Mouse (Mus musculus) CD4-positive, CD25-positive, alpha-beta regulatory T cell, adult 4 months (primary cell): ENCODE results near the gene Thap8. TPM values are rescaled to one million over a fixed set of nuclear protein-coding genes. Genes with fewer than 3 reads are reported as not detected.
A peak's percentile ranks its signal among the peaks of the same experiment; 100 is the strongest.

Source experiments
- ATAC-seq: one replicate; pipeline ENCODE4 v1.8.0; 2017
- polyA plus RNA-seq, 2 experiments: library from polyadenylated mRNA; unstranded; fragments of 100-300 nt; shearing (Covaris generic); gene quantifications; one replicate each; pipeline ENCODE4 v1.2.1; 2017

Gene Thap8
- polyA plus RNA-seq, 2 experiments from 2014 or later = 1.6 TPM; not detected in 1

DNA sequence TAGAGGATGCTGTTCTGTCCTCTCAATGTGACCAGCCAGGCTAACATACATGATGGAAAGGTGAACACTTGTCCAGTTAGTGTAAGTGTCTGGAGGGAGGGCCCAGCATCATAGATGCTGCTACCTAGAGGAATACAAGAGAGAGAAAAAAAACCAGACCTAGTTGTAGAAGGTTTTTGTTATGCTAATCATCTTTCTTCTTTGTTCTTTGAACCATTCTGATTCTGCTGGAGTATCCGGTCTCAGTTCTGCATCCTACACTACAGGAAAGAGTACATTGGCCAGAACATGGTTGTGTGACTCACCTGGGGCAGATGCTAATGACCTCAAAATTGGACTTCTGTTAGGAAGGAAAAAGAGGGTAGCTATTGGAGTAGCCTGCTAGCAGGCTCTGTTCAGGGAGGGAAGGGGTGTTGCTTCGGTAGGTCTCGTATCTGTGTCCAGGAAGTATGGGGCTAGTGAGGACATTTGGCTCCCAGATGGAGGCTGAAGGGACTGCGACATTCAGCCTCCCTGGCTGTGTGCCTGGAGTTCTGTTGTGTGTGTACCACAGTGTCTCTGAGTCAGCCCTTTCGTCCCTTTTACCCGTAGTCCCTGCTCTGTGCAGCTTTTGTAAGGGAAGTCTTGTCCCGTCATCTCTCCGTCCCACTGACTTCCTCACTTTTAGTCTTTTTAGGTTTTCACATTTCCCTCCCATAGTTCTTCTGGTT lies 7.0 kb downstream of the Thap8 start:
- no peak for ATAC-seq

DNA sequence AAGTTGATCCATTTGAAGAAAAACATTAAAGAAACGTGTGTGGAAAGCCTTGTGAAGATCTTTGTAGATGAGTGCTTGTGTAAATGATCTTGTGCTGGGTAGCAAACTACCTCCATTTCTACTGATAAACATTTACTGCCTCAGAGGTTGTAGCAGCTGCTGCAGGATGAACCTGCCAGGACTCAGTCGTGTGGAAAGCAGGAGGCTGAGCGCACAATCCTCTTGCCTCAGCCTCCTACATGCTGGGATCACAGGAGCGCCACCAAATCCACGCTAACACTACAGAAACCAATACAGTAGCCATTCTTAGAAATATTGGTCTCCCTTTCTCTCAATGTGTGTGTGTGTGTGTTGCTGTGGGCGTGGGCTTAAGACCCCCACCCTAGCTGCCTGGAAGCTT lies 8.2 kb downstream of the Thap8 start:
- no peak for ATAC-seq

DNA sequence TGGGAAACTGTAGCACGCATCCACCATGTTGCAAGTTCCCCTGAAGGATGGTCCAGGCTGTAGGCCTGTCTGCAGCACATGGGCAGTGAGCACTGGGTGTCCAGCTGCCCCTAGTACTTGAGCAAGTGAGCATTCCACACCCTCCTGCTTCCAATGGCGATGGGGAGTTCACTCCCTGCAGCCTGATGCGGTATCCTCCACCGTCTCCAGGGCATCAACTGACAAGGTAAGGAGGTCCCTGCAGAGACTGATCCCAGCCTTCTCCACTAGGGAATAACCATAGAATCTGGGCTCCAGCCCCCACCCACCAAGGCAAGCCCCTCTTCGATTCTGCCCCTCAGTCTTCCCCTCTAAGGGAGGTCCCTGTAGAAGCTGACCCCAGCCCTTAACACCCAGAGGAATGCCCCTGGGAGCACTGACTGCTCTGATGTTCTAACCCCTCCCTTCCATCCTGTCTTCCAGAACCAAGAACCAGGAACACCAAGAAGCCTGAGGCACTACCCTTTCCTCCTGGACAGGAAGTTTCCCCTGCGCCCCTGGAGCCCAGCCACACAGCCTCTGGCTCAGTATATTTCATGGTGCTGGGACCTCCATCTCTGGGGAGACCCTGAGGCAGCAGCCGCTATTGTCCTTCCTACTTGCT lies 9.3 kb downstream of the Thap8 start:
- ATAC-seq = no peak

DNA sequence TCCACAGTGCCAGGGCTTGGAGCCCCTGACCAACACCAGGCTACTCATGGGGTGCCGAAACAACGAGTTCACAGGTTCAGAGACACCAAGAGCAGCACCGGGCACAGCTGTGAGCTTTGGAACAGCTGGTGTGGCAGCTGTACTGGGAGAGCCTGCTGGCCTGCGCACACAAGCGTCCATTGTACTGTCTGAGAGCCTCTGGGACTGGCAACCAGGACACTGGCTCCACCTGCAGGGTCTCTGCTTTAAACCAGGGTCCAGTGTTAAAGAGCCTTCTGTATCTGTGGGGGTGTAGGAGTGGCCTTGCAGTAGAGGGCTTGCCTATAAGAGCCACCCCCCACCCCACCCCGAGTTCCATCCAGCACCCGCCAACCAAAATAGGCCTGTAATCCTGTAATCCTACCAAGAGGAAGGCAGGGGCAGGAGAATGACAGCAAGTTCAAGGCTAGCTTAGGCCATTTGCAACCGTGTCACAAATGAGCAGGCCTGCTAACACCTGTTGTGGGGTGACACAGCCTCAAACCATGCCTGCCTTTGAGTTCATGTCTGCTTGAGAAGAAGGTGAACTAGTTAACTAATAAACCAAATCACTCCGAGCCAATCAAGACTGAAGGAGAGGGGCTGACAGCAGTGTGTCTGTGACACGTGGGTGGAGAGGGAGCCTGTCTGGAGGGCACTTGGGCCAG lies 10.0 kb downstream of the Thap8 start:
- ATAC-seq = no peak

DNA sequence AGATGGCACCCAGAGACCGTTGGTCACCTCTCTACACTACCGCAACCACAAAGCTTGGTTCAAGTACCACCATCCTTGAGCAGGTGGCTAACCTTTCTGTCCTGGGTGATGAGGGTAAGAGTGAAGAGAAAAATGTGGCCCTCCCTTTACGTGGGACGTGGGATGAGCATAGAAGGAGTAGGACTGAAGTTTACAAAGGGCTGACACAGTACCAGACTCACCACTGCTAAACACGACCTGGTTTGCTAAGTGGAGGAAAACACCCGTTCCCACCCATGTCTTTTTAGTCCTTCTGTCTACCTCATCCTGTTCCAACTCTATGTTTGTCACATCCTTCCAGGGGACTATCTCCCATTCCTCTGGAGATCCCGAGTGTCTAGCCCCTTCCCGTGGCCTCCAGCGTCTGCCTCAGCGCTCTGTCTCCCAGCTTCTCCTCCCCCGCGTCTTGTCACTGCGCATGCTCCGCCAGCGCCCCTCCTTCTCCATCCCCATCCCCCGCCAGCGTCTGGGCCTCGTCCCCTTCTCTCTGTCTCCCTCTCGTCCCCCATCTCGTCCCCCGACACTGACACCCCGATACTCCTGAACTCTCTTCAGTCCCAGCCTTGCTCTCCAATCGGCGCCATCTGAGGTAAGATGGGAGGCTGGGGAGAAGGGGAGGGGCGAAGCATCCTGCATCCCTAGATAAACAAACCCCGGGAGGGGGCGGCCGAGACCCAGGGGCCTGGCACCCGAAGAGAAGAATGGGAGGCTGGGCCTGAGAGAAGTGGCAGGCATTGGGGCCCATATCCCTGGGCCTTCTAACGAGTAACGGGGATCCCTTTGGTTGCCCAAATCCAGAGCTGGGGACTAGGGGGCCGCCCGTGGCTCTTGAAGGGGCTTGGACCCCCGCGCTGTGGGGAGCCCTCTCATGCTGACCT lies 11.6 kb downstream of the Thap8 start, which contains the start of gene Clip3:
Clip3 (plus strand) TSS at position 514 of the 917 bp plus-strand sequence.
- no peak for ATAC-seq

DNA sequence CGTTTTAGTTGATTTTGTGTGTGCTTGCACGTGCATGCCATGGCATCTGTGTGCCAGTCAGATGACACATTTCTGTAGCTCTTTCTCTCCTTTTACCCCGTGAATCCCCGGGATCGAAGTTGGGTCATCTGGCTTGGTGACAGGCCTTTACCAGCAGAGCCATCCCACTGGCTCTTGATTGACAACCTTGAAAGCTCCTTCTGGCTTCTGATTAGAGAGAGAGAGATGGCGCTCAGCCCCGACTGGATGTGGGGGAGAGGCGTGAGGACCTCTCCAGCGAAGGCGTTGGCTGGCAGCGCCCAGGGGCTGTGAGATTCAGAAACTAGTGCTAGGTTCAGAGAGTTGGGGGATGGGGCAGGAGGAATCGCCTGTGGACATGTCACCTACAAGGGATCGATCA lies 13.9 kb downstream of the Thap8 start:
- no peak for ATAC-seq

DNA sequence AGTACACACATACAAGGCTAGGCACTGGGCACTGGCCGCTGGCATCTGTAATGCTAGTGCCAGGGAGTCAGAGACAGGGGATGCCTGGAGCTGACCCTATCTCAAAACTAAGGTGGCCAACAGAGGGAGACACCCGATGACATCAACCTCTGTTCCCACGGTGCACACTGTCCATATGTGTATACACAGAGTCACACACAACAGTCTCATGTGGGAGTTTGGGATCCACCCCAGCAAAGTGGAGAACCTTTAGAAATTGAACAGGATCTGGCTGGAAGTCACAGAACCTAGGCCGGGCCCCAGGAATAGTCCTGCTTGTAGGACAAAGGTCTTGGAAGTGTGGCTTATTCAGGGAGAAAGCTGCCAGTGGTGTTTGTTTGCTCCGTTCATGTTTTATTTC lies 14.4 kb downstream of the Thap8 start:
- ATAC-seq = no peak

DNA sequence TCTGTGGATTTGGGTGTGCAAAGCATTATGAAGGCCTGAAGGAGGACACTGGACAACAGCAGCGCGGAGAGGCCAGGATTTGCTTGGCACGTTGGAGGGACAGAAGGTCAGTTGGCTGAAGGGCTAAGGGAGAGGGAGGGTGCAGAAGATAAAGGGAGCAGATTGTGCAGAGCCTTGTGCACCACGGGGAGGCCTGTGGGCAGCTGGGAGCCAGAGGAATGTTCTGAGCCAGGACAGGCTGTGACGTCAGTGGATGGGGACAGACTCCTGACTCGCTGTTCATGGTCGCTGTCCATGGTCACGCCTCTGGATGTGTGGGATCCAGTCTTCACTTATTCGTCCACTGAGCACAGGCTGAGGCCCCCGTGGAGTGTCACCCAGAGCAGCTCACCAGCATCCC lies 15.2 kb downstream of the Thap8 start:
- no peak for ATAC-seq

DNA sequence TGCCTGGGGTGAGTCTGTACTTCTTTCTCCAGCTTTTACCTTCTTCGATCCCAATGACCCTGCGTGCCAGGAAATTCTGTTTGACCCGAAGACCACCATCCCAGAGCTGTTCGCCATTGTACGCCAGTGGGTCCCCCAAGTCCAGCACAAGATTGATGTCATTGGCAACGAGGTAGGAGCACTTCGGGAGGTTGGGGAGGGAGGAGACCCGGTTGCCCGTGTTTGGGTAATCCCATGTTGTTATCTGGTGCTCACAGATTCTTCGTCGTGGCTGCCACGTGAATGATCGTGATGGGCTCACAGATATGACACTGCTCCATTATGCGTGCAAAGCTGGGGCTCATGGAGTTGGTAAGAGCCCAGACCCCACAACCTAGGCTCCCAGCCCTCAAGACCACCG lies 16.9 kb downstream of the Thap8 start:
- no peak for ATAC-seq

DNA sequence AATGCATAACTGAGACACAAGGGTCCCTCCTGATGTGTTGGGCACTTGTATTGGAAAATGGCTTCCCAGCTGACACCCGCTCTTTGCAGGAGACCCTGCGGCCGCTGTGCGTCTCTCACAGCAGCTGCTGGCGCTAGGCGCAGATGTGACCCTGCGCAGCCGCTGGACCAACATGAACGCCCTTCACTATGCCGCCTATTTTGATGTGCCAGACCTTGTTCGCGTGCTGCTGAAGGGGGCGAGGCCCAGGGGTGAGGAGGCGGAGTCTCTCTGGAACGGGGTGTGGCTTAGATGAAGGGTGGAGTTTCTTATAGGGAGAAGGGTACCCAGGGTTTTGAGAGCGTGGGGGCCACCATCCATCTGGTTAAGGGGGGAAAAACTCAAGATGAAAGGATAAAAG lies 17.4 kb downstream of the Thap8 start:
- ATAC-seq = no peak

DNA sequence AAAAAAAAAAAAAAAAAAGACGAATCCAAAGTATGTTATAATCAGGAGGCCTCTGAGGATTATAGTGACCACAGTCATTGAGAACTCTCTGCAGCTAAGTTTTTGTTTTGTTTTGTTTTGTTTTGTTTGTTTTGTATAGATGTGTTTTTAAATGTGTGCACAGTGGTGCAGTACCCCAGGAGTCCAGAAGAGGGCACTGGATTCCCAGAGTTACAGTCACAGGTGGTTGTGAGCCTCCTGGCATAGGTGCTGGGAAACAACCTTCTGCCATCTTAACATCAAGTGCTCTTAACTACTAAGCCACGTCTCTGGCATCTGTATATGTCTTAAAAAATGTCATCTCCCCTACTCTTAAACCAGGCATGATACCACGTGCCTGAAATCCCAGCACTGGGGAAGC lies 21.0 kb downstream of the Thap8 start:
- ATAC-seq = peak; percentile 53

DNA sequence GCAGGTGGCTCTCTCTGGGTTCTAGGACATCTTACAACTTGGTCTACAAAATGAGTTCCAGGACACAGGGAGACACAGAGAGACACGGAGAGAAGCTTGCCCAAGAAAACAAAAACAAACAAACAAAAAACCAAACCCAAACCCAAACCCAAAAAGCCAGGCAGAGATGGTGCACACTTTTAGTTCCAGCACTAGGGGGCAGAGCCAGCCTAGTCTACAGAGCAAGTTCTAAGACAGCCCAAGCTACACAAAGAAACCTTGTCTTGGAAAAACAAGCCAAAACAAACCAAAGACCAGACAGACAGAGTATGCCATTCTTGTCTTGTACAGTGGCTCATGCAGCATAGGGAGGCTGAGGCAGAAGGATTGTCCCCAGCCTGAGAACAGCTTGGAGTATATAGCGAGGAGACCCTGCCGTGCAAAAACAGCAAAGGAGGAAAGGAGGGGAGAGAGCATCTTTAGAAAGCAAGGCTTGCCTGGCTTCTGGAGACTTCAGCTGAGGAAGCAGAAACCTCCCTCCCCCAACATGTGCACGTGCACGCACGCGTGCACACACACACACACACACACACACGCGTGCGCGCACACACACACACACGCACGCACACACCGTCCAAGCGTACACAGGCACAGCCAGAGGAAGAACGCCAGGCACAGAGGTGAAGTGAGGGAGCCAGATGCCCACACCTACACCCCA lies 26.3 kb downstream of the Thap8 start:
- no peak for ATAC-seq

DNA sequence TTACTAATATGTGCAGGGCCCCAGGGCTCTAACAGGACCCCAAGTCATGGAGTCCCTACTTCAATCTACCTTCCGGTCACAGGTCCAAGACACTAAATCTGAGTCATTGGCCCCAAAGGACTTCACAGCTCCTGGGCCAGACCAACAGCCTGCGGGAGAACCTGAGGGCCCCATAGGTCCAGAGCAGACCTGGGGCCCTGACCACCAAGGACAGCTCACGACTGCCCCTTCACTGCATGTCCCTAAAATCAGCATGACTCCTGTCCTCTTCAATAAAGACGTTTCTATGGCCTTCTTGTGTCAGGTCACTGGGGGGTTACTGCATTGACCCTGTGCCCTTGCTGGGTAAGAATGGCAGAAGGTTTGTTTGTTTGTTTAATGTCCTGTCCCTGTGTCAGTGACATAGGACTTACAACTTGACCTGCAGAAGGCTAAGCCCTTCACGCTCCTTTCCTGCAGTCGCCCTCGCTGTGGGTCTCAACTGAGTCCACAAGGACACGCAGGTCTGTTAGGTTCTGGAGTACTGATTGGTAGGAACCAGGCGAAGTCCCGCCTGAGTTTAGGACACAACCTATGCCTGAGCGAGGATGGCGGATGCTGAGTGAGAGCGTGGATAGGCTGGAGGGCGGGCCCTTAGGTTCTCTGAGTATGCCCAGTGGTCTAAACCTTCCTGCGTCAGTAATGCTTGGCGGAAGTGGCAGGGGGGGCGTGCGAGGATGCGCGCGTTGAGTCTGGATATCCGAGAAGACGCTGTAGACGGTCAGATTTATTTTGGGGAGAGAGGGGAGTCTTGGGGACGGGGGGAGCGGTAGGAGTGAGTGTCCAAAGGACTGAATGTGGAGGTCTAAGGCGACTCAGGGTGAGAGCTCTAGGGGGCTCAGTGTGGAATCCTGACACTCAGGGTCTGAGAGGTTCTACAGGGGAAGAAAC lies 28.4 kb downstream of the Thap8 start, which contains the start of gene Alkbh6:
Alkbh6 (plus strand) TSS at position 642 of the 930 bp plus-strand sequence.
- ATAC-seq = peak; percentile 100

DNA sequence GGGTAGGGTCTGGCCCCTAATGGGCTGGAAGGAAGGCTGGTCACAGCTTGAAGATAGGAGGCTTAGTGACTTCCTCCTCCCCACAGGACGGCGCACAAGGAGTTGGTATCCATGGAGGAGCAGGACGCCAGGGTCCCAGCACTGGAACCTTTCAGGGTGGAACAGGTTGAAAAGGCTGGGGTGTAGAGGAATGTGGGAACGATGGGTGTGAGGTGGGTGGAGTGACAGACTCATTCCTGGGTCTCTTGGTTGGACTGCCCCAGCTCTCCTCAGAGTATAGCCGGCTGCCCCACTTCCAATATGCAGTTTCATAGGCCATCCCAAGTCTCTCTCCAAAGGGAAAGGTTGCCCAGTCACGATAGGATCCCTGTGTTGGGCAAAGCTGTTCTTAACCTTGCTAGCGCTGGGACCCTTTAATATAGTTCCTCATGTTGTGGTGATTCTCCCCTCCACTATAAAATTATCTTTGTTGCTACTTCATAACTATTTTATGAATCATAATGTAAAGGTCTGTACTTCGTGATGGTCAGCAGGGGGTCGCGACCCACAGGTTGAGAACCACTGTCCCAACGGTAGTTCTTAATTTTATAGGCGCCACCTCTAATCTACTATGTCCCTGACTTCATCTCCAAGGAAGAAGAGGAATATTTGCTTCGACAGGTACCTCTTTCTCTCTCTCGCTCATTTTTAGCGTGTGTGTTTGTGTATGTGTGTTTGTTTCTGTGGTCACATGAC lies 29.7 kb downstream of the Thap8 start:
- no peak for ATAC-seq

DNA sequence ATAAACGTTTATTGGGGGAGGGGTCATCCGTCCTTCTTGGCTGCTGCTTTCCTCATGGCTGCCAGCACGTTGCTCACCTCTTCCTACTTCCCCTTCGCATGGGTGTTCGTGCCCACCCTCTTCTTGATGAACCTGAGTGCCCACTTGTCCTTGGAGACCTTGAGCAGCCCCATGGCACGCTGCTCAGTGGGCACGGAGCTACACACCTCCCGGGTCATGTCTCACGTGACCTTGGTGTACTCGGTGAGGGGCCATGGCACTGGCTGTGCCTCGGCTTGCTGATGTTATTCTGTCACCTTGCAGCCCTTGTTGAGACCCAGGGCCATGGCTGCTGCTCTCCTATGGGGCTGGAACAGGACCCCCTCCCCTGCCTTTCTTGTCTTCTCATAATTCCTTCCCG lies 30.2 kb downstream of the Thap8 start:
- ATAC-seq = no peak

DNA sequence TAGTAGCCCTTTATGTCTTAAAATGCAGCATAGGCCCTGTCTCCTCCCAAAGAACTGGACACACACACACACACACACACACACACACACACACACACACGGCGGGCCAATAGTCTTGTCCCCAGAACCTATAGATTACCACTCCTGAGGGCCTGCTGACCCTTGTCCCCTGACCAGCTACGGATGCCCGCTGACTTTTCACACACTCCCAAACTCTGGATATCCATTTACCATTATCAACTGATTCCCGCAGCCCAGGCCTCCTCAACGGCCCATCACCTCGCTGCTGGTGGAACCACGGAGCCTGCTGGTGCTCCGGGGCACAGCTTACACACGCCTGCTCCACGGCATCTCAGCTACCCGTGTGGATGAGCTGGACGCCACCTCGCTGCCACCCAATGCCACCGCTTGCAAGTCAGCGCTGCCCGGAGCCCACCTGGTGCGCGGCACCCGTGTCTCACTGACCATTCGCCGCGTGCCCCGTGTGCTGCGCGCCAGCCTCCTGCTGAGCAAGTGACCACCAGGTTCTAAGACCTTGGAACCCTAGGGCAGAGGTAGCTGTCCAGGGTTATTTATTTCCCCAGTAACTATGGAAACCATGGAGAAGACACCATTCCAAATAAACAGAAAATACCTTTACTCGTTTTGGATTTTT lies 33.9 kb downstream of the Thap8 start:
- ATAC-seq = no peak

DNA sequence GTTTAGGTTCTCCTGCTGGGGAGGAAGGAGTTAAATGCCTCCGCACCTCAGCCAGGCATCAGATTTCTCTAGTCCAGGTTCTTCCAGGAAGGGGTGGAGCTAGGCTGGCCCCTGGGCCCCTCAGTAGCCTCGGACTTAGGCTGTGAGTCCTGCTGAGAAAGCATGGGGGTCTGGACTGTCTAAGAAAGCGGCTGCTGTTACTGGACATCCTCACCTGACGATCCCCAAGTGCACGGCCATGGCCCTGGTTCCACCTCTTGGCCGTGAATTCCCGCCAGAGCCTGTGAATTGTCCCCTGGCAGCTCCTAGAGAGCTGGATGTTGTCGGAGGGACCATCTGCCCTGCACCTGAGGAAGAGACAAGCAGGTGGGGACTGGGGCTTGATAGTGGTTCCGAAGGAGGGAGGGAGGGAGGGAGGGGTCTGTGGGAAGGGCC lies 34.8 kb downstream of the Thap8 start, which contains the start of gene Syne4:
Syne4 (plus strand) TSS at position 87 of the 435 bp plus-strand sequence.
- no peak for ATAC-seq

DNA sequence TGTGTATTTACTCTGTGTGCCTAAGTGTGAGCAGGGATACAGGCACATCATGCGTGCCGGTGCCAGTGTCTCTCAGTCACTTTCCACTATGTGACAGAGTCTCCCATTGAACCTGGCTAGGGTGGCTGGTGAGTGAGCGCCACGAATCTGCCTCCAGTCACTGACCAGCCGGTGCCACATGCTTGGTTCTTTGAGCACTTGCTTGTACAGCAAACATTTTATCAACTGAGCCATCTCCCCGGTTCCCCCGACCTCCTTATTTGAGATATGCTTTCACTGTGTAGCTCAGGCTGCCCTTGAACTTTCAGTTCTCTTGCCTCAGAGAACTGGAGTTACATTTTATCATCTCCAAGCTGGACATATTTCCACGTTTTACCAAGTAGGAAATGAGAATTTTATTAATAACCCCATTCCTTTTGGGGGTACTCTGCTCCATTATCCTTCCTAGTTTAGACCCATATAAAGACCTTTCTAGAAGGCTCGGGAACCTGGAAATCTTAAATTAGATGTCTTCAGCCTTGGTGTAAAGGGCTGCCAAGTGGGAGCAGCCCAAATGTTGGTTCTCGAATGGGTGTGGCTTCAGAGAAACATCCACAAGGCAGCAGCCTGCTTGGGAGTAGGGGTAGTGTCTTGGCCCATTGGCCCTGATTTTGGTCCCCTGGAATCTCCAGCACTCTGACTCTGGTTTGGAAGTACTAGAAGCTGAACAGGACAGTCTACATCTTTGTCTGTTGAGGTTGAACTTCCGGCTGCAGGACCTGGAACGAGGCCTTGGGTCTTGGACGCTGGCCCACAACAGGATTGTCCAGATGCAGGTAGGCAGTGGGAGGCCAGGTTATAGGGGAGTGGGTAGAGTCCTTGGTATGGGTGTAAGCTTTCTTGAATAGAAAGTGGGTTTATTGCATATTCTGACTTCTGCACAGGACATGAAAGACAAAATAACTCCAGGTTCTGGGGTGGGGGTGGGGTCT lies 36.0 kb downstream of the Thap8 start:
- no peak for ATAC-seq
